Mouse (Mus musculus) cerebellum, adult 11 months (tissue): ENCODE data around the gene 1700034J05Rik.

Experiments used
- DNase-seq: peaks from one replicate; pipeline ENCODE4 v3.0.0; 2022

The 1700034J05Rik gene

DNA sequence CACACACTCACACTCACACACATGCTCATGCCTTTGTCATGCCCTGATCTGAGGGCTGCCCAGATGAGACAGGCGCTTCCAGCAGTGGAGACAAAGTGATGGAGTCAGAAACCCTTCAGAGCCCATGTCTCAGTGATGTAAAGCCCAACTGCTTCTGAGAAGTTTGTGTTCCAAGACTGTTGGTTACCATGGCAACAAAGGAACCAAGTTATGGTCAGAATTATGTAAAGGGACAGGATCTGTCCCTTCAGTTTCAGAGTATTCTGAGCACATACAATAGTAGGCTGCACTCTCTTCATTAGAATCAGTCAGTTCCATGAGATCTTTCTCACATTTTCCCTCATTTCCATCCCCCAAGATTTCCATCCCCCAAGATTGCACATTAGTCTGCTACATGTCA, at the start of gene 1700034J05Rik:
Gene 1700034J05Rik (minus strand): TSS at position 165 of the 400 bp plus-strand sequence.
- DNase-seq, result no peak

DNA sequence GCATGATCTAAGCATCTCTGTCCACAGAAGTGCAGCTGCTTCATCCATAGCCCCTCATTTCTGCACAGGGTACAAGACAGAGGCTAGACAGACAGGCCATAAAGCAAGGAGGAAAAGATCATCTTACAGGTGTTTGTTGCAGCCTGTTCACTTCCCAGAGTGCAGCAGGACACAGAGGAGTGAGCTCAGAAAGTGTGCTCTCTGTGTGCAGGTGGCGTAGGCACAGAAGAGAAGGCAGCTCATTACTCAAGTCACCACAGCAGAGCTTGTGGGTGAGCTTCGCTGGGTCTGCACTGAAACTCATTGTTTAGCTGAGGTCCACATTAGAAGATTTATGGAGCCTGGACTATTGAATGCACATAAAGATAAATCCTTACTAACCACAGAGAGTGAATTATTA, 45.5 kb upstream of the 1700034J05Rik start:
- no peak for DNase-seq

DNA sequence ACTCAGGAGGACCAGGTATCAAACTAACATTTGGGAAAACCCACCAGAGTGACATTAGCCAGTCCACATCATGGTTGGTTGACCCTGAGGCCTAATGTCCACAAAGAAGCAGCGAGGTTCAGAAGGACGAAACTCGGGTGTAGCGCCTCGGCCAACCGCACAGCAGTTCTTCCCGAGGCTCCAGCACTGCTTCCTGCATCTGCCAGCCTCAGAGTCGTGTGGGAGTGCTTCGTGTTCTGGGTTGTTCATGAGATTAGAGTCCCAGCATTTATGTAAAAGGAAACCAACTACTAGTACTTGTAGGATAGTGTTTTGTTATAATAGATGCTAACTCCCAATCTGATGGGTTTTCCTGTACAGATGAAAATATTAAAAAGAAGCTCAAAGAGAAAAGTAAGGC, 45.1 kb upstream of the 1700034J05Rik start:
- DNase-seq, result no peak

DNA sequence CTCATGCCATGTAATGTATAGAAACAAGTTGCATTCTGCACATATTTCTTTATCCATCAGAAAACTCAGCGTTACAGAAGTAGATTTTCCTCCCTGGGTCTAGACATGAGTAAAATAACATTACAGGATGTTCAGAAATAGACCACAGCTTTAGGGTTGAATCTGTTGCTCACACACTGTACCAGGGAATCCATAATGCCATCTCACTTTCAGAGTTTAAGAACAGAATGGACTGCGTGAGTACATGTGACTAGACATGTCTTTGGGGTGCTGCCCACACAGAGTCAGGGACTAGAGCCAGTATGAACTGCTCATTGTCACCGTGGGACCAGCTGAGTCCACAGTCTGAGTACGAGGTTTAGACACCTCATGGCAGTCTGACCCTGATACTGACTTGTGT, 44.5 kb upstream of the 1700034J05Rik start:
- DNase-seq, result no peak

DNA sequence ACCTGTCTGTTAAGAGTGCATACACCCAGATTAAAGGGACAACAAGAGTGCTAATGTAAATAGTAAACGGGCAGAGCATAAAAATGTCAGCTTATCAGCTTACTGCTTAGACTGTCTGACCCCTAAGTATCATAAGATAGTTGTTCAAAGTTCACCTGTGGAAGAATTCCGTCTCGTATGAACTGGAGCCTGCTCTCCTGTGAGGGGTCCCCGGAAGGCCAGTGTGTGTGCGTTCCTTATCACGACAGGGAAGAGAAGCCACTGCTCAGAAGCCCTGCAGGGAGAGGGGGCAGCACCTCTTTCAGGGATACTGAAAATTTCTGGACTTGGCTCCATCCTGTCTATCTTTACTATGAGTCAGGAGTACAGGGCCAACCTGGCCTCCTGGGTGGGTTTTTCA, 42.8 kb upstream of the 1700034J05Rik start:
- DNase-seq, result no peak

DNA sequence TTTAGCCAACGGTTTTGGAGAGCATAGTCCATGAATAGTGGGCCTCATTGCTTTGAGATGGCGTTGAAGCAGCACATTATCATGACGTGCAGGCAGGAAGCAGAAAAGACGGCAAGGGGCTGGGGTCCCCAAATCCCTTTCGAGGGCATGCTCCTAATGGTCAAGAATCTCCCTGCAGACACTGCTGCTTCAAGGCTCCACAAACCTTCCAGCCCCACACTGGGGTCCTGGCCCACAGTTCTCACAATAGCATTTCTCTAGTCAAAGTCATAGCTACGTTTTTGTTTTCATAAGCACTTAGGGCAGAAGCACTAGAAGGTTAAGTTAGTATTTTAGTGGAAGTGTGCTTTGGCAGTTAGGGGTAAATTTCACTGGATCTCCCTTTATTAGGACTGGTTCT, 41.7 kb upstream of the 1700034J05Rik start:
- DNase-seq, result no peak

DNA sequence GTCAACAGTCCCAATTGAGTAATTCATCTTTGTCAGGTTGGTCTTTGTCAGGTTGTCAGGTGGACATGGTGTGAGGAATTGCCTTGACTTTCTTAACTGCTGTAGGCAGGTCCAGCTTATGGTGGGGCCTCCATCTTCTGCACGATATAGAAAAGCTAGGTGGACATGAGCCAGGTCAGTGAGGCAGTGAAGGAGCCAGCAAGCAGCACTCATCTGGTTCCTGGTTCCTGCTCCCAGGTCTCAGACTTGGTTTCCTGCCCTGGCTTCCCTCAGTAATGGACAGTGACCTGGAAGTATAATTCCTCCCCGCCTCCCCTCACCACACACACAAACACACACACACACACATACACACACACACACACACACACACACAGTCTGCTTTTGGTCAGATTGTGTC, 41.2 kb upstream of the 1700034J05Rik start:
- no peak for DNase-seq

DNA sequence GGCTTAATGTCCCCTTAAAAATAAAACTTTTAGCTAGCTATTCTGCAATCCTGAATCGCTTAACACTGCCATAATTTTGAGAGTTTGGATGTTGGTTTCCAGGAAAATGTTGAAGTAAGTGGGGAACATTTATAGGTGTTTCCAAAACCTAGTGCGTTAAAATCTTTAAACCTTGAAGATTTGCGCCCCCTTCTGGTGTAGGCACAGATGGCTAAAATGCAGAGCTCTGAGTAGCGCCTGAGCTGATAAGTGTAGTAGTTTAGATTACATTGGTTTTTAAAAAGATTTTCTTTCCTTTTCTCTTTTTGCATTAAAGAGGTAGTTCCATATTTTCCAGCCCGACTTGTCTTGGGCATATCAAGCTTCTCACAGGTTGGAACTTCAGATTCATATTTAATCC, 40.0 kb upstream of the 1700034J05Rik start:
- peak; percentile 9 for DNase-seq

DNA sequence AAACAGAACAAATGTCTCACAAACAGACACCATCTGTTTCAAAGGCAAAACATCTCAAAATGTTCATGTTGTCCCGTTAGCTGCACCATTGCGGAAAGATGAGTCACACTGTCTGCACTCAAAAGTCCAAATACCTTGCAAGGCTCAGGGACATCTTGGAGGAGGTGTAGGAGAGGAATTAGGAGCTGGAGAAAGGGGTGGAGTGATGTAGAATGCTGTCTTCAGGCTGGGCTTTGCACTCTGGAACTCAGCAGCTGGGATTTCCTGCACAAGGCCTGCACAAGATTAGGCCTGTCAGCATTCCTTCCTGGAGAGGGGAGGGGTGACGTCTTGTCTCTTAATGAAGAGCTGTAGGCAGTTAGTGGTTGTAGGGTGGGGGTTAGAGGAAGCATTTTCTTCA, 30.3 kb upstream of the 1700034J05Rik start:
- no peak for DNase-seq

DNA sequence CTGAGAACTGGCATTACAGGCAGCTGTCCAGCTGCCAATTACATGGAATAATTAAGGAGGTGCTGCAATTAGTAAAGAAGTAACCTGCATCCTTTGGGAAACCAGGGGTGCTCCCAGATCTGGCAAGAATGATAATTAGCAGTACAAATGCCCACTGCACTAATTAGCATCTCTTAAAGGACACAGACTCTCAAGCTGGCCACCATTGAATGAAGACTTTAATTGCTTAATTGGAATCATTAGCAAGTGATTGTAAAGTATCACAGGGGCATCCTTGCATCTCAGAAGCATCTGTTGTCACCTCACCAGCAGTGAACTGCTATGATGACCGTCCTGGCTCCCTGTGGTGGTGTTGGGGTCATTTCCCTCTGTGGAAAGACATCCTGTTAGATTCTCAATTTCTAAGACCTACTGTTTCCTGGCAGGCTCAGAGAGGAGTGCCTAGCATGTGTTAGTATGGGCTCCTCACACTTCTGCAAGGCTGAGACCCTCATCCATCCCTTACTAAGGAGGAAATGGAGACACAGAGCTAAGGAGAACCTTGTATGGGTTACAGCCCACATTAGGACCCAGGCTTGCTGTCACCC, 27.1 kb upstream of the 1700034J05Rik start:
- no peak for DNase-seq

DNA sequence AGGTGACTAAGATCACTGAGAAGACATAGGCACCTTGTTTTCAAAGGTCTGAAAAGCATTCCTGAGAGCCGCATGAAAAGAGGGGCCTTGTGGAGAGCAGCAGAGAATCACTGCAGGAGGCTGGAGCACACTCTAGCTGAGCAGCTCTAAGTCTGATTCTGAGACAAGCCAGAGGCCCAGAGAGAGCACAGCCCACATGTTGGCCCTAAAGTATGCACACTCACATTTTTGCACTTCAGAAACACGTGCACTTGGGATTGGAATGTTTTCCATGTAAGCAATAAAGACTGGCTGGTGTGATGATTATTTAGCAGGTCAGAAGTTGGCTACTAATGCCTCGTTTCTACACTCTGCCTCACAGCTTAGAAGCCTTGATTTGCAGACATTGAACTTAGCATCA, 25.7 kb upstream of the 1700034J05Rik start:
- DNase-seq, result no peak

DNA sequence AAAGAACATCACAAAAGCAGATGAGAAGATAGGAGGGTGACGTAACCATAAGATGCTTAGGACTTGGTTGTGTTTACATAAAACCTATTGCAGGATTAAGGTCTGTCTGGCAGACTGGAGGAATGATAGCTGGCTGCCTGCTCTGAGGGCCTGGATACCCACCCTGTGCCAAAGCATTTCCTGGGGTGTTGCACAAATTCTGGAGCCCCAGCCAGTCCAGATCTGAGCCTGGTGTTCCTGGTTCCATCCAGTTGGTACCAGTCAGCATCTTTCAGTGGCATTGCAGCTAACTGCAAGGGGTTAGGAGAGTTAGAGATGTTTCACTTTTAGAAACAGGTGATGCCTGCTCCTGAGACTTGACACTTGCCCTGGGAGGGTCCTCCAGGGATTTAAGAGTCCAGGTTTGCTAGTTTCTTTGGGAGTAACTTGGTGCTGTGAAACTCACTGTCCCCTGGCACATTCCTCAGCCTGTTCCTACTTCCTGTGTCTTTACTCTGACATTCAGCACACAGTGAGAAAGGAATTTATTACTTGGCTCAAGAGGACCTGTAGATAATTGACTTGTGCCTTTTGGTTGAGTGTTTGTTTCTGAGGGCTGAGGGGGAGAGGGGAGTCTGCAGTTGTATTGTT, 25.0 kb upstream of the 1700034J05Rik start:
- DNase-seq, result no peak

DNA sequence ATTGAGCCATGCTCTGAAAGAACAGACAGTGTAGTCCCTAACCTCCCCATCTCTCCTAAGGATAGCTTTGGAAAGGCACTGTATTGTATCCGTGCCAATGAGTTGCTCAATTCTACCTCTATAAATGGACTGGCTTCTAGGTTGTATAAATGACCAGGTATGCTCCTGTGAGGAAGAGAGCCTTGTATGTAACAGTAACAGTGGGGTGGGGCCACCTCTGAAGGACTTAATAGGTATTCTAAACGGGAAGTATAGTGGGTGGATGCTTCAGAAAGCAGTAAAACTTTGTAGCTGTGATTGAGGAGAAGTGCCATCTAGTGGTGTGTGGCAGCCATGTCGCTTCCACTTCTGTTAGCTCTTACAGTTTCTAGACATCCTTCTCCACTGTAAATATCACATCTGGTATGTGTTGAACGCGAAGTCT, 24.5 kb upstream of the 1700034J05Rik start:
- no peak for DNase-seq

DNA sequence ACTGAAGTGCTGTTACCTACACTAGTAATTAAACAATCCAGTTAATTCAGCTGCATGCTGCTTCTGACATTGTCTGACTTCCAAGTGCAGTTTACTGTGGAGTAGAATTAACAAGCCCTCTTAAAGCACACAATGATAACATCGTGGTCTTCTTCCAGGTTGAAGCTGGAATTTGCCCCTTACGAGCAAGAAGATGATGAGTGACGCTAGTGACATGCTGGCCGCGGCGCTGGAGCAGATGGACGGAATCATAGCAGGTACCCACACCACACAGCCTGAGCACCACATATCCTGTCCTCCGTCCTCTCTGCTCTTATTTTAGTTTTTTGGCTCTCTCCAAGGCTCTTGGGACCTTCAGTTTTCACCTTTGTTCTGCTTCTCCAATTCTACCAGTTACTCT, 22.2 kb upstream of the 1700034J05Rik start:
- no peak for DNase-seq

DNA sequence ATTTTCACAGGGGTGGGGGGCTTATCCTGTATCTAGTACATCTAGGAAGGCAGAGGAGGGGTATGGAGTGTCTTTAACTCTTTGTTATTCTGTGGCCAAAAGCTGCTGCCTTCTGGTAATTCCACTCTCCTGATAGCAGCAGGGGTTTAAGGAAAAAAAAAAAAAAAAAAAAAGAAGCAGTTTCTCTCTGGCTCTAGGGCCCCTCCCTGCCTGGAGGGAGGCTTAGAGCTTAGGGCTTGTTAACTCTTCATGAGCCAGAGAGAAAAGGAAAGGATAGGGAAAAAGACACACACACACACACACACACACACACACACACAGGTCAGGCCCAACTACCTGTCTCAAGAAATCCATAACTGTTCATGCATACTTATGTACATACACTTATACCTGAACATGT, 19.6 kb upstream of the 1700034J05Rik start:
- no peak for DNase-seq

DNA sequence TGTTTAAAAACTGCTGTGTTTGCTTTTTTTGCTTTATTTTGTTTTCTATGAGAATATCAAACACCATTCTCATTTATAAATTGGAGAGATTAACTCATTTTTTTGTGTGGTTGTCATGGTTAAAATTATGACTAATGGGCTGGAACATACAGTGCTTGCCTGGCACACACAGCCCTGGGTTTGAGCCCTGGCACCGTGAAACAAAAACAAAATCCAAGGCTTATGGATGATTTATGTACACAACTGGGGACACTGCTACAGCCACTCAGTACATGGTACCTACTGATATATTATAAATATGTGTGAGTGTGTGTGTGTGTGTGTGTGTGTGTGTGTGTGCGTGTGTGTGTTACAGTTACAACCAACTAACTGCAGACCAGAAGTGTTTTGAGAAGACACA, 19.2 kb upstream of the 1700034J05Rik start:
- no peak for DNase-seq

DNA sequence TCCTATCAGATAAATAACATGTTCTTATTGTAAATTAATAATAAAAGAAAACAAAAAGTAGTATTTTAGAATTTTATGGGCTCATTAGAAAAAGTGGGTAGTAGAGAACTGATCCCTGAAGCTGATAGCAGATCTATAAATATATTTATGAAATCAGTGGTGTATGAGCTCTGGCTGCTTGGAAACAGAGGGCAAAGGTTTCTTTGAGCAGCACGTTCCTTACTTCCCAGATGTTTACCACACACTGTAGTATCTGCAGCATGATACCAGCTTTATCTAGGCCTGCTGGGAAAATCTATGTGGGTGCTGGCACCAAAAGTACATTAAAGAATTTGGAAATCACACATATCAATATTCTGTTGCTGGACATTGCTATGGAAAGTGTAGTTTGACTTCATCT, 18.5 kb upstream of the 1700034J05Rik start:
- DNase-seq, result no peak

DNA sequence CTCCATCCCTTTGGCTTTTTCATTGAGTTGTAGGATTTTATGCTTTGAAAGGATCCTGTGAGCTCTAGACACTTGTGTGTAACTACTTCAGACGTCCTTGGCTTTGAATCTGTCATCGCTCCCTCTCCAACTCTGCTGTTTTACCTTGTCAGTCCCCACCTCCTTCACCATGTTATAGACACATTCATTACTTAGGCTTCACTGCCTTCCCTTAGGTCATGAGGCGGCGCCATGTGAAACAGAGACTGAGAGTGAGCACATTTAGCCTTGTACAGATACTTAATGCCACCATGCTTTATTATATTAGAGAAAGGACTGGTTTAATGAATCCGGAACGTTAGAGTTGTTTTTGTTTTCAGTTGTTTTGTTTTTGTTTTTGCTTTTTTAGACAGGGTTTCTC, 17.8 kb upstream of the 1700034J05Rik start:
- no peak for DNase-seq

DNA sequence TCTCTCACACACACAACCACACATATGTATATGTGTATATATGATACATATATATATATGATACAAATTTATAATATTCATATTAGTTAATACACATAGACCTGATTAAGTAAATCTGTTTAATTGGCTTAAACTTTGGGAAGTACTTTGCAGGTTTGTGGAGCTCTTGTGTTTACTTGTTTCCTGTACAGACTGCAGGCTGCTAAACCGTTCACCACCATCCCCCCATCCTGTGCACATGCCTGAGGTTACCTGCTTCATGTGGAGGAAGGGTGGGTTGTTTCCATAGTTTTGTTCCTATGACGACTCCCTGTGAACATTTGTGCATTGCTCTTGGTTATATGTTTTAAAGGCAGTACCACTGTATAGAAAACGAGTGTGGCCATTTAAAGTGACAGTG, 17.1 kb upstream of the 1700034J05Rik start:
- no peak for DNase-seq

DNA sequence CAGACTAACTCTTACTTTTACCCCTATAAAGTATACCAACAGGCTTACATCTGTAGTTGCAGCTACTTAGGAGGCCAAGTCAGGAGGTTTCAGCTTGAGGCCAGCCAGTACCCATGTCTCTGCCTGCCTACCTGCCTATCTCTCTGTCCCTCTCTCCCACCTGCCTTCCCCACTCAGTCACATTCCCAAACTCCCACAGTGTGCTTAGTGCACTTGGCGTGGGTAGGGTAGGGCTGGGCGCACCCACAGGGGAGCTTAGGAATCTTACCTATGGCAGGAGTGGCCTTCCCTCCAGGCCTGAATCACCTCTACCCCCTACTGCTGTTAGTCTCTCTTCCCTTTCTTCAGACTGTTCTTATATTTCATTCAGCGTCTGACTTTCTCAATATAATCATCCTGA, 16.6 kb upstream of the 1700034J05Rik start:
- no peak for DNase-seq

DNA sequence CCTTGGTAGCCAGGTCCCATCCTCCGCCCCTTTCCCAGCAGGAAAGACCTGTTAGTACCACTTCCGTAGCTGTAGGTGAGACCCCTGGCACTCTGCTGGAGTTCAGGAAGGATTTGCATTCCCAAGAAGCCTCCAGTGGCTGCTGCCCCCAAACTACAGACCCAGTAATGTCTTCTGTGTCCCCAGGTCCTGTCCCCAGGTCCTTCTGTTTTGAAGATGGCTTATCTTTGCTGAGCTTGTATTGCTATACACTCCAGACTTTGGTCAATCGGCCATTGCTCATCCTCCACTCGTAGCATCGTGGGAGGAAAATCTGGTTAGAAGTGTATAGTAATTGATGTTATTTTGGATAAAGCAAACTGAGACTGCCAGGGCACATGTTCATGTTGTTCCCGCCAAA, 13.6 kb upstream of the 1700034J05Rik start:
- DNase-seq, result no peak

DNA sequence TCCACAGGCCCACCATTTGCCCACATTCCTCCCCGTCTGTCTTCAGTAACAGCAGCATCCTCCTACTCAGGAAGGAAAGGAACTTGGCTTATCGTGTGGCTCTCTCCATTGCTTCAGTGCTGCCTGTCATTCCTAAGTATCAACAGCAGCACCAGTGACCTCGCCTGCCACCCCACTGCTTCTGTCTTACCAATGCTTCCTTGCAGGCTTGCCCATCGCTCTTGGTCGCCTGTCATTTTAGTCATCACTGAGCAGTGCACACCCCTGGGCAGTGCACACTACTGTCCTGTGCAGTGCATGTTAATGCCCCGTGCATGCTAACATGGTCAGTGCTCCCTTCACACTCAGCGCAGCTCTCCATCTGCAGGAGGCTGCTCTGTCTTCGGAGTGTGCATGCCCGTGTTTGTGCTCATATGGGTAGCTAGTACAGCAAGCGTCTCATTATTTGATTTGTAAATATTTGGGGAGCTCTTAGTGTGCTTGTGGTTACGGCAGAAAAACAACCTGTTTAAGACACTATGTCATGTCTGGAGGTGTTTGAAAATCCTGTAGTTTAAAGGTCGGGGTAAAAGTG, 12.3 kb upstream of the 1700034J05Rik start:
- DNase-seq, result no peak

DNA sequence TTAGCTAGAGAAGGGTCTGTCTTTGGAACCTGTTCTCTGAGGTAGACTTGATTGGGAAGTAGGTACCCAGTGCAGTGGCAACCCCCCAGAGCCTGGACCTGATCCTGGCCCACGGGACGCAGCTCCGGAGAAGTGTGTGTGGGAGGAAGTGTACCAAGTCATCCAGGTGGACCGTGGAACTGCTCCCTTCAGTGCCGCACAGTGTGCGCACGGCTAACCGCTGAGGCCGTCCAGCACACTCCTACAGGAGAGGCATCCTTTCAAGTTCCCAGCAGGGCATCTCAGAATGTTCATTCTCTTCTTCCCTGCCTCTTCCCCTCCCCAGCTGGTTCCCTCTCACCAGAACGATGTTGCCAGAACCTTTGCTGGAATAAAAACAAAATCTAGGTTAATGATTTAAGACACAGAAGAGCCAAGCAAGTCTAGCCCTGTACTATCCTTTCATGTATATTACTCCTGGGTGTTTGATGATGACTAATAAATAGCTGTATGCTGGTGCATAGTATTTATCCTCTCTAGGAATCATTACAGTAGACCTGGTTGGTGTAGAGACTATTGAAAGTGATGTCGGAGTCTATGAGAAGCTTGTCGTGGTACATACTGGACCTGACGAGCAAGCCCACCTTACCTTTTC, 11.0 kb upstream of the 1700034J05Rik start:
- no peak for DNase-seq

DNA sequence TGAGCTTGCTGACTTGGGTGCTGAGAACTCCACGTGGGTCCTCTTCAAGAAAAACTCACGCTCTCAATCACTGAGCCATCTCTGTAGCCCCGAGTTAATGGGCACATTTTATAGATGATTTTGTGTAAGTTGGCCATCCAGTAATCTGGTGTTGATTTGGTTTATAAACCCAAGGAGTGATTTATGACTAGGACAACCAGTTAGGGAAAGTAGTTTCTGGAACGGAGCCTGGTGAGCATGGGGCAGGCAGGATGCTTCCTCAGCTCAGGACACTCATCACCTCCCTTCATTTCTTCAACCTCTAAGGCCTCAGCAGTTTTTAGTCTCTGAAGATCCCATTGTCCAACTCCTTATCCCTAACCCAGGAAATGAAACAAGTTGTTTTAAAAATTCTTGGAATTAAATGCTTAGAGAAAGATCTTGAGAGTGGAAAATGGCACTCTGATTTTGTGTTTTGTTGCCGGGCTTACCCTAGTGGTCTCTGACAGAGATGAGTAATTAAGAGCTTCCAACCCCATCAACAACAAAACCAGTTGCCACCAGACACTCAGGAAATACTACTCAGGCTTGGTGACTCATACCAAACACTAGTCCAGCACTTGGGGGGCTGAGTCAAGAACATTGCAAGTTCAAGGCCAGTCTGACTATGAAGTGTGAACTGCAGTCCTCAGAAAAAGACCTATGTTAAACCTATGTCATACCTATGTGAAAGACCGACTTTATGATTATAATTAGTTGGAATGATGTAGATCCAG, 9.4 kb upstream of the 1700034J05Rik start:
- no peak for DNase-seq
